Mouse (Mus musculus): ENCODE results near the gene Cluh.

Gene Cluh

DNA sequence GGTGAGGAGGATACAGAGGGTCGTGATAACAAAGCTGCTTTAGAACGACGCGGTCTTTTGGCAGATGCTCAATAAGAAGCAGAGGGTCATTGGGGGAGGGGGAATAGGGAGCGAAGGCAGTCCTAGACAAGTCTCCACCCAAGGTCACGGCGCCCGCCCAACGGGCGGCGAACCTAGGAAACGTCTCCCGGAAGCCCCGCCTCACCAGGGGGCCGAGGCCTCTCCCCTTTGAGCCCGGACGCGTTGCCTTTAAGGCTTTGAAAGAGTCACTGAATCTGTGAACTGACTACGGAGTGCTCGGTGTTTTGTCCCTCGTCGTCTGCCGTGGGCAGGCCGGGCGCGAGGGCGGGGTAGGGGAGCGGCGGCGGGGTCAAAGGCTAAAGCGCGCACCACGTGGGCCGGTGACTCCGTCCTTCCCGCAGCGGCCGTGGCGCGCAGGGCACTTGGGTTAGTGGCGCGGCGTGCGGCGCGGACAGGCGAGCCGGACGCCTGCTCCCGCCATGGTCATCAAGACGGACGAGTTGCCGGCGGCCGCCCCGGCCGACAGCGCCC, at the start of gene Cluh:
Gene Cluh (plus strand): TSS at position 401 of the 552 bp plus-strand sequence.
- DNase-seq (ENCODE audit: low spot score) = peak; percentile 95

DNA sequence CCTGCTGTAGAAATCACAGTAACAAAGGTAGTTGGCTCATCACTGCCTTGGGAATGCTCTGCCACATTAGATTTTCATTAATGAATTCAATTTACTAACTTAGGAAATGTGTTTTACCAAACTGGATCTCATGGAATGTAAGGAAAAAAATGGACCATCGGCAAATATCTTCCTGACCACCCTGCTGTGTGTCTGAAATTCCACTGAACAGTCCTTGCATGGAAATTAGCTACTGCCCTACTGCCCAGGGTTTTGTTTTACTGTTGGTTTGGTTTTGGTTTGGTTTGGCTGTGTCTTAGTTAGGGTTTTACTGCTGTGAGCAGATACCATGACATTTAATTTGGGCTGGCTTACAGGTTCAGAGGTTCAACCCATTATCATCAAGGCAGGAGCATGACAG, 47.0 kb upstream of the Cluh start:
- DNase-seq (ENCODE audit: low spot score) = no peak

- DNase-seq (ENCODE audit: low spot score) = no peak
Observed at GRCm38 (mm10) chr11:74610068-74610467, 39.2 kb upstream of the Cluh start.

DNA sequence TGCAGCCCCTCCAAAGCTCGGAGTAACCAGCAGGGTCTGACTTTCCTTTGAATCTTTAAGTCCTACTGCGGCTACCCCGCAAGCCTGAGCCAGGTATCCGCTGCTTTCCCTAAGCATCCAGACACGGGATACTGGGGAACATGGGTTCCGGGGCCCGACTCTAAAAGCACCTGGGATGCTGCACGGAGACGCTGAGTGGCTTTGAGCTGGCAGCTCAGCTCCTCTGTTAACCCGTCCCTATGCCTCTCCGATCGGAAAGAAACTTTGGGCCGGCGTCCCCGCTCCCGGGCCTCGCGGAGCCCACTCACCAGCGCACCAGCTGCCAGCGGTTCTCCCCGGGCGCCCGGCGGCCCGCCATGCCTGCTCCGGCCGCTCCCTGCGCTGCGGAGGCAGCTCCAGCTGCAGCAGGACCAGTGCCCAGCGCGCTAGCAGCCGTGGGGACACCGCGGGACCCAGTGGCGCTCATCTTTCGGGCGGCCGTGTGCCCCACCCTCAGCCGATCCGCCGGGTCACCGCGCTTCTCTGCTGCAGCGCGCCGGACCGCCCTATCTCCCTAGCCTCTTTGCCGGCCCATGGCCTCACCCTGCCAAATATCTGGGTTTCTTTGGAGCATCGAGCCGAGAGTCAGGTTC, 38.6 kb upstream of the Cluh start, which contains the start of gene Rap1gap2:
Gene Rap1gap2 (minus strand): TSS at position 371 of the 632 bp plus-strand sequence.
- no peak for DNase-seq (ENCODE audit: low spot score)

DNA sequence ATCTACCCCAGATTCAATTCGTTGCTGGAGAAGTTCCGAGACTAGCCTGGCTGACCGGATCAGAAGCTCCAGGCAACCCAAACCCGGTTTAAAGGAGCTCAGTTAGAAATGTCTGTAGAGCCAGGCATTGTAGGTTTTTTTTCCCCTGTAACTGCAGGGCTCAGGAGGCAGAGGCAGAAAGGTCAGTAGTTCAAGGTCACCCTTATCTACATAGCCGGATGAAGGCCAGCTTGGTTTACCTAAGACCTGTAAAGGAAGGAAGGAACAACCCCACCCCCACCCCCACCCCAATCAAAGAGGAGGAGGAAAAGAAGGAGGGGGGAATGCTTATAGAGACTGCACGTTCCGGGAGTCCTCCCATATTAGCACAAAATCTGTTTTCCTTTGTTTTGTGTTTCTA, 37.9 kb upstream of the Cluh start:
- DNase-seq (ENCODE audit: low spot score) = no peak

- no peak for DNase-seq (ENCODE audit: low spot score)
Observed at GRCm38 (mm10) chr11:74613428-74613827, 35.9 kb upstream of the Cluh start.

DNA sequence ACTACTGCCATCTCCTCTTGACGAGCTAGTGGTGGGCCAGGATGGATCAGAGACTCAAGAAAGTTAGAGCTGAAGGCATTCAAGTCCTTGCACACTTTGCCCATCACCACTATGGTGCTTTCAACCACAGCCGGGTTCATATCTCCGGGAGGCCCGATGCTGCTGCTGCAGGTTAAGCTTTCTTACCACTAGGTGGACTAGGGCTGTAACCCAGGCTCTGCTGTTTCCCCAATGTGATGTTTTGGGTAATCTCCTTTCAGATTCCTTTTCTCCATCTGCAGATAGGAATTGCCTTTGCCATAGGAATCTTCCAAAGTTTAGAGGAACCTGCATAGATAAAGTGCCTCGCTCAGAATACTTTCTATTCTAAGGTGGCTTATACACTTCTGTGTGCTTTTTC, 33.7 kb upstream of the Cluh start:
- no peak for DNase-seq (ENCODE audit: low spot score)

- DNase-seq (ENCODE audit: low spot score) = peak; percentile 72
Observed at GRCm38 (mm10) chr11:74619201-74619955, 29.9 kb upstream of the Cluh start, which contains the start of gene Ccdc92b. Gene Ccdc92b, plus strand, starts transcription at chr11:74619605.

- DNase-seq (ENCODE audit: low spot score) = no peak
Observed at GRCm38 (mm10) chr11:74619956-74620300, 29.4 kb upstream of the Cluh start.

DNA sequence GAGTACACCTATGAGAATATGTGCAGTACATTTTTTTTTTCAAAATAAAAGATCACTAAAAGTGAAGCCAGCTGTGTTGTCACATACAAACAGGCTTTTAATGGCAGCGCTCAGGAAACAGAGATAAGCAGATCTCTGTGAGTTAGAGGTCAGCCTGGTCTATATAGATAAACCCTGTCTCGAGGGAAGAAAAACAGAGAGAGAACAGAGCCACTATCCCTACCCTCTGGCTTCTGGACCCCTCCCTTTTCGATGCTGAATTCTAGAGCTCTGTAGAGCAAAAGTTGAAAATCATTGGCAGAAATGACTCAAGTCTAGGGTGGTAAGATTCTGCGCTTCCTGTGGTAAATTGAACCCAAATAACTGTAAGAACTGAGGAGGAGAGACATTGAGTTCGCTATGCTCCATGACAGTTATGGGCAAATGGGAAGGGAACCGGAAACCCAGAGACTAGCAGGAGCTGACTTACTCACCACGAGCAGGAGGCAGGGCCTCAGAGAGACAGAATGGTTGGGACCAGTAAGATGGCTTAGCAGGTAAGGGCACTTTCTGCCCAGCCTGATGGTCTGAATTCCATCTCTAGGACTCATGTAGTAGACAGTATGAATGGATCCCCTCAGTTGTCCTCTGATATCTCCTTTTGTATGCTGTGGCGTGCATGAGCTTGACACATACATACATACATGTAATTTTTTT, 27.2 kb upstream of the Cluh start:
- DNase-seq (ENCODE audit: low spot score) = no peak

DNA sequence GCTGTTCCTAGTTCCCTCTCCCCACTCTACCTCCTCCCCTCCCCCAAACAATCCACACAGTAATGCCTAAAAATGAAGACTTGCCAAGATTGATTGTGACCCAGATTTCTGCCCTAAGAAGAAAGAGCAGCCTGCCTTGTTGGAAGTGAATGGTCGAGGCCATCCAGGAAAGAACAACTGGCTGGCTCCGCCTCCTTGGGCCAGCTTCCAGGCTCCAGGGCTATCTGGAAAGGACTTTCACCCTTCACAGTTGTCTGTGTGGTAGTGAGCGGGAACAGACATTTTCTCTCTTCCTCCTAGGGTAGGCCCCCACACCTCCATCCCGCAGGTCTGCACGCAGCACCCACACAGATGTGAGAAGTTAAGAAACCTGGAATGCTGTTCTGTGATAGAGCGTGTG, 25.6 kb upstream of the Cluh start:
- DNase-seq (ENCODE audit: low spot score) = no peak

DNA sequence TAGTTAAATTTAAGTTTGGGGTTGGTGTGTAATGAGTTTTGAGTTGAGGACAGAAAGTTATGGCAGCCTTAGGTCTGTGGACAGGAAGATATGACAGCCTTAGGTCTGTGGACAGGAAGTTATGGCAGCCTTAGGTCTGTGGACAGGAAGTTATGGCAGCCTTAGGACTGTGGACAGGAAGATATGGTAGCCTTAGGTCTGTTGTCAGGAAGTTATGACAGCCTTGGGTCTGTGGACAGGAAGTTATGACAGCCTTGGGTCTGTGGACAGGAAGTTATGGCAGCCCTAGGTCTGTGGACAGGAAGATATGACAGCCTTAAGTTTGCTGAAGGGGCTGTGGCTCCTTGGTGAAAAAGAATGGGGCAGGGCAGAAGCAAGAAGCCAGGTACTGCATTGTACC, 24.0 kb upstream of the Cluh start:
- DNase-seq (ENCODE audit: low spot score) = no peak

DNA sequence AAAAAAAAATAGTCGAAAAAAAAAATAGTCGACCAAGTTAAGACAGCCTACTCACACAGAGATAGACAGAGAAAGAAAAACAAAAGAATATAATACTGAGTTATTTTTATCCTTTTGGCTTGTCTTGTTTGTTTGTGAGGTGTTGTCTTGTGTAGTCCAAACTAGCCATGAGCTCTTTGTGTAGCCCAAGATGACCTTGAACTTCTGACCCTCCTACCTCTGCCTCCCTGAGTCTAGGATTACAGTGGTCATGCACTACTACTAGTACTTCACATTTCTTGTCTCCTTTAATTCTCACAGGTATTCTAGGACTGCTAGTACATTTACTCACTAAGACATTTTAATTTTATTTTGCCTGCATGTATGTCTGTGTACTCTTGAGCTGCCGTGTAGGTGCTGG, 21.8 kb upstream of the Cluh start:
- DNase-seq (ENCODE audit: low spot score) = no peak

DNA sequence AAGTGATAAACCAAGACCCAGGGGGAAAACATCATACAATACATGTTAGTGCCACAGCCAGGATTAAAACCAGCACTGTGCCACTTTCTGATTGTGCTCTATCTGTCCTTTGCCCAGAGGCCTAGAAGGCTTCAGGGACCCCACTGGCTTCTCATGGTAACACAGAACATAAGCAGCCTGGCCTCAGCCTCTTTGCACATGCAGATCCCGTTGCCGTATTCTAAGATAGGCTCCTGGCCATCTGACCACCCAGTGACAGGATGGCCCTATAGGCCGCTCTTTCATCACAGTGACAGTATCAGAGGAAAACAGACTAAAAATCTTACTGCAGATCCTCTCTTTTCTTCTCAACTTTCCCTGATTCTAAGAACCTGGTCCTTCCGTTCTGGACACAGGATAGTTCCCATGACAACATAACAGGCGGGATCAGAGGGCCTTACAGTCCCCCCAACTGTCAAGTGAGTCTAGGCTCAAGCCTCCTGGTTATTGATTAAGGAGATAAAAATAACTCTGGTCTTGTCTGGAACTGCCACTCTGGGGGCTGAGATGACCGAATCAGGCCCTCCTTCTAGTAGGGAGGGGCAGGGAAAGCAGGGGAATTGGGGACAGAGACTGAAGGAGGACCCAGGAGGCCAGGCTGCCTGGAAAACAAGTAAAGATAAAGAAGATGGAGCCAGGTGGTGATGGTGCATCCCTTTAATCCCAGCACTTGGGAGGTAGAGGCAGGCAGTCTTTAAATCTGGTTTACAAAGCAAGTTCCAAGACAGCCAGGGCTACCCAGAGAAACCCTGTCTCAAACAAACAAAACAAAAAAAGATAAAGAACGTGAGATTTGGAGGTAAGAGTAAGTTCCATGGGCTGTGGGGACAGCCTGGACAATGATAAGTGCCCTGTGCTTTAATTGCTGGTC, 17.2 kb upstream of the Cluh start:
- no peak for DNase-seq (ENCODE audit: low spot score)

- no peak for DNase-seq (ENCODE audit: low spot score)
Observed at GRCm38 (mm10) chr11:74634490-74635275, 14.6 kb upstream of the Cluh start.

DNA sequence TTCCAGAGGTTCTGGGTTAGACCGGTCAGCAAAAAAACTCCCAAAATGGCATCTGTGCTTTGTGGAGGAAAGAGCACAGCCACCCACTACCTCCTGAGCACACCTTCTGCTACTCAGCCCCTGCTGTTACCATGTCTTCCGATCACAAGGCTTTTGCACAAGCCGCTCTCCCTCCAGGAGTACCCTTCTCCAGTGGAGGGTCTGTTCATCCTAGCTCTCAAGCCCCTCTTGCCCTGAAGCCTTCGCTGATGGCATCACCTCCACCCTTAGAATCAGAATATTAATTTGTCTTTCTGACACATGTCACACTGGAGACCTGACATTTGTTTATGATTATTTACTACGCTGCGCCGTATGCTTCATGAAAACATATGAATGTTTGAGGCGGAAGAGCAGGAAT, 11.8 kb upstream of the Cluh start:
- no peak for DNase-seq (ENCODE audit: low spot score)

GRCm38 (mm10) chr11:74637971-74638790, 11.1 kb upstream of the Cluh start:
- DNase-seq (ENCODE audit: low spot score) = peak; percentile 63

GRCm38 (mm10) chr11:74638791-74639411, 10.4 kb upstream of the Cluh start:
- DNase-seq (ENCODE audit: low spot score) = no peak

DNA sequence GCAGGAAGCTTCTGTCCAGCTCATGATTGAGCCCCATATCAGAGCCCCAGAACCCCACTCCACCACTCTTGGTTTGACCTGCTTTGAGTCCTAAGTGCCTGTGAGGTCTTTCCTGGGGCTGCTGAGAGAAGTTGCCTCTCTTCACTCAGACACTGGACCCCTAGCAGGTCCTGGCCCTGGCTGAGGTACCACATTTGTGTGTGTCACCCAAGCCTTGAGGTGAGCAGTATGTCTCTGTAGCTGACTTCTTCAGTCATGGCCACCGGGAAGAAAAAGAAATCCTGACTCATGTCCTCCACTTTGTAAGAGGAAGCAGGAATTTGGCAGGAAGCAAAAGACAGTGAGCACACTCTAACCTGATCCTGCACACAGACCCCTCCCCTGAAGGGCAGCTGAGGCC, 9.7 kb upstream of the Cluh start:
- no peak for DNase-seq (ENCODE audit: low spot score)

GRCm38 (mm10) chr11:74647966-74648365, 1.3 kb upstream of the Cluh start:
- DNase-seq (ENCODE audit: low spot score) = no peak
